Mouse (Mus musculus) heart, adult 2 months (tissue): ENCODE measurements around the gene Clrn1.

Experiments
- CTCF ChIP-seq: fragments of 200-600 bp; IDR thresholded peaks from 2 replicates; pipeline ENCODE4 v1.8.1; 2022; ENCODE audit warnings: antibody characterized with exemption, mild to moderate bottlenecking, moderate library complexity
- EP300 ChIP-seq: fragments of 200-500 bp; IDR thresholded peaks from 2 replicates; pipeline ENCODE4 v1.6.1; 2011; ENCODE audit warnings: low read depth, low read length, control low read depth; ENCODE audit not compliant: insufficient read depth
- POLR2A ChIP-seq: fragments of 200-500 bp; IDR thresholded peaks from 2 replicates; pipeline ENCODE4 v1.6.1; 2011; ENCODE audit warnings: mild to moderate bottlenecking, low read depth, low read length, control low read depth; ENCODE audit not compliant: insufficient read depth

GRCm38 (mm10) chr3:58843415-58843814 lies 41.7 kb downstream of the Clrn1 start:
- TF ChIP-seq CTCF (peak; percentile 48), POLR2A (no peak), EP300 (no peak)
